Mouse (Mus musculus) liver, postnatal 0 days (tissue): ENCODE data around the gene 1700022I11Rik.

Experiments used
- CTCF ChIP-seq: sonication (generic); IDR thresholded peaks from 2 replicates; pipeline ENCODE4 v1.5.1; 2016; ENCODE audit warnings: antibody characterized with exemption, low read depth
- EP300 ChIP-seq: IDR thresholded peaks from 2 replicates; pipeline ENCODE4 v1.6.1; 2016; ENCODE audit warnings: antibody characterized with exemption, low read depth, mild to moderate bottlenecking

- no peak for TF ChIP-seq CTCF
- TF ChIP-seq EP300, result no peak
Observed at GRCm38 (mm10) chr4:42945043-42945442, 24.4 kb upstream of the 1700022I11Rik start.
